Mouse (Mus musculus) layer of hippocampus, adult 9-11 months (tissue): ENCODE results near the gene Tmem107.
"Not testable (repeated sequence)": the region's sequence is repeated elsewhere in the genome, so short reads cannot be mapped to it uniquely, and the experiment has no call there.

ENCODE experiments used
- DNase-seq: peaks from one replicate; pipeline ENCODE4 v3.0.0; 2022

Tmem107 gene

GRCm38 (mm10) chr11:69076572-69076971, 6.0 kb downstream of the Tmem107 start:
- DNase-seq: no peak

GRCm38 (mm10) chr11:69077316-69077715, 6.7 kb downstream of the Tmem107 start:
- no peak for DNase-seq

- no peak for DNase-seq
Measured at GRCm38 (mm10) chr11:69078041-69078440, 7.4 kb downstream of the Tmem107 start.

DNA sequence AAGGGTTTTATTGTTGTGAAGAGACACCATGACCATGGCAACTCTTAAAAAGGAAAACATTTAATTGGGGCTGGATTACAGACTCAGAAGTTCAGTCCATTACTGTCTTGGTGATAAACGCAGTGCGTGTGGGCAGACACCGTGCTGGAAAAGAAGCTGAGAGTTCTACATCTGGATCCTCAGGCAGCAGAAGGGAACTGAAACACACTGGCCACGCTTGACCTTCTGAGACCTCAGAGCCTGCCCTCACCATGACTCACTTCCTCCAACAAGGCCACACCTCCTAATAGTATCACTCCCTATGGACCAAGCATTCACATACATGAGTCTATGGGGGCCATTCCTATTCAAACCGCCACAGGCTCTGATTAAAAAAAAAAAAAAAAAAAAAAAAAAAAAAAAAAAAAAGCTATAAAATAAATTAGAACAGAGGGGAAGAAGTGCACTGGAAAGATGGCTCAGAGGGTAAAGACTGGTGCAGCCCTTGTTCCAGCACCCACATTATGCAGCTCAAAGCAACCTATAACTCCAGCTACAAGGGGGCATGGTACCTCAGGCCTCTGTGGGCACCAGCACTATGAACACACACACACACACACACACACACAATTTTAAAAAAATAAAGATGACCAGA, 8.3 kb downstream of the Tmem107 start:
- DNase-seq: no peak

GRCm38 (mm10) chr11:69080102-69080854, 9.7 kb downstream of the Tmem107 start:
- DNase-seq: no peak

GRCm38 (mm10) chr11:69080855-69081222, 10.2 kb downstream of the Tmem107 start:
- no peak for DNase-seq

- DNase-seq: no peak
Measured at GRCm38 (mm10) chr11:69081613-69082012, 11.0 kb downstream of the Tmem107 start.

DNA sequence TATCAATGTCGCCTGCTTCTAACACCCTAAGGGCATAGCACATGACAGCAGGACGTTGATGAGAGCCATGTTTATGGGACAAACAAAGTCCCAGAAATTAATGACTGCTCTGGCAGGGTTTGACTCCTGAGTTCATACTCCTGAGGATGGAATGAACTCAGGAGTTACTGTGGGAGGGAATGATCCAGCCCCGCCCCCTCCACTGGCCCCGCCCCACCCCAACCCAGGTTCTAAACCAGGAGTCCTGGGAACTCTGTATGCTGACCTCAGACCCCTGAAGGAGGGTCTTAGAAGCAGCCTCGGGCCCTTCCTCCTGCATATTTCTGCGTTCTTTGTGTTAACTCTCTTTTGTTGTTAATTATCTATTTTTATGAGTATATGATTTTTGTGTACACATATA, 15.0 kb downstream of the Tmem107 start:
- no peak for DNase-seq

GRCm38 (mm10) chr11:69086390-69086789, 15.8 kb downstream of the Tmem107 start:
- no peak for DNase-seq

GRCm38 (mm10) chr11:69087082-69087481, 16.5 kb downstream of the Tmem107 start:
- DNase-seq: no peak

DNA sequence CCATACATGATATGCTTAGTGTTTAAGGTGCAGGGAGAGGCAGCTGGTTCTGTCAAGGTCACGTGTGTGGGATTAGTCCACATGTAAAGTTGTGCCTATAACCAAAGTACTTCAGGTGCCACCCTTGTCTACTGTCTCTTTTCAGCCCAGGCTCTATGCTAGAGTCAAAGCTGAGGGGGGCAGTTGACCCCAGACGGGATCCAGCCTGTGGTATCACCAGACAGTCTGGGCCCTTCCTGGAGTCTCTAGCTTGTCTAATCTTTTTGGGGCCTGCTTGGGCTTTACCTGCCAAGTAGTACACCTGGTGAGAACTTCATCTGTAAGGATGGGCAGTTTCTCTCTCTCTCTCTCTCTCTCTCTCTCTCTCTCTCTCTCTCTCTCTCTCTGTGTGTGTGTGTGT, 17.0 kb downstream of the Tmem107 start:
- DNase-seq: no peak

- DNase-seq: peak; percentile 93
Measured at GRCm38 (mm10) chr11:69088103-69088855, 17.7 kb downstream of the Tmem107 start, which contains the start of gene Vamp2. Vamp2 (plus strand) TSS chr11:69088490.

GRCm38 (mm10) chr11:69088856-69089615, 18.4 kb downstream of the Tmem107 start:
- no peak for DNase-seq

DNA sequence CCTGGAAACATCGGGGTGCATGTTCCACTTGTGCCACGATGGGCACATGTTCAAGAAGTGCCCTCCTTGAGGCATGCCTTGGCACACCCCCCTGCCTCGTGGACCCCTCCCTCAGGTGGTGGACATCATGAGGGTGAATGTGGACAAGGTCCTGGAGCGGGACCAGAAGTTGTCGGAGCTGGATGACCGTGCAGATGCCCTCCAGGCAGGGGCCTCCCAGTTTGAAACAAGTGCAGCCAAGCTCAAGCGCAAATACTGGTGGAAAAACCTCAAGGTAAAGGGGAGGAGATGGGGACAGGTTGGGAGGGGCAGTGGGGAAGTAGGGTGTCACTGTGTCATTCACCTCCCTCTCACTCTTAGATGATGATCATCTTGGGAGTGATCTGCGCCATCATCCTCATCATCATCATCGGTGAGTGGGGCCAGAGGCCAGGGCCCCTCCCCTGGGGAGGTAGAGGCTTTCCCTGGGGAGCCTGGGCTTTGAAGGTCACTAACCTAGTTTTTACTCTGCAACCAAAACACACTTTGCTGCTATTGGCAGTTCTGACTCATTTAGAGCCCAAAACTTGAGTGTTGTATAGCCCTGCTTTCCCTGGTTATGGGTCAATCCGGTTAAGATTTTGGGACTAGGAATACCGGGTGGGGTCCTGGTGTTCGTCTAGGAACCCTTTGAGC, 19.1 kb downstream of the Tmem107 start:
- DNase-seq: no peak

DNA sequence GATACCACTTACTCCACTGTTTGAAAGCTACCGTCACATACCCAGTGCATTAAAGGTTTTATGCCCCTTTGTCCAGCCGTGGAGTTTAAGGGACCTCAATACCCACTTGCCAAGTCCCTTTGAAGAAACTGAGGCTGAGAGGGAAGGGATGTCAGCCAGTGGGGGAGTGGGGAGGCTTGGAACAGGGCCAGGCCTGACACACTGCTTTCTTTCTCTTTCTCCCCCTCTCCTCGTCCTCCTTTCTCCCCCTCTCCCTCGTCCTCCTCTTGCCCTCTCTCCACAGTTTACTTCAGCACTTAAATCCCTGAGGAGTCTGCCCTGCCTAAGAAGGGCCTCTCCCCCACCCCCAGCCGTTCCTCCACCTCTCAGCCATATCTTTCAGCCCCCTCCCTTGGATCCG, 19.8 kb downstream of the Tmem107 start:
- DNase-seq: no peak

GRCm38 (mm10) chr11:69091566-69092385, 21.2 kb downstream of the Tmem107 start:
- DNase-seq: no peak

GRCm38 (mm10) chr11:69092386-69092751, 21.8 kb downstream of the Tmem107 start:
- DNase-seq: no peak

GRCm38 (mm10) chr11:69092871-69093270, 22.3 kb downstream of the Tmem107 start:
- no peak for DNase-seq

DNA sequence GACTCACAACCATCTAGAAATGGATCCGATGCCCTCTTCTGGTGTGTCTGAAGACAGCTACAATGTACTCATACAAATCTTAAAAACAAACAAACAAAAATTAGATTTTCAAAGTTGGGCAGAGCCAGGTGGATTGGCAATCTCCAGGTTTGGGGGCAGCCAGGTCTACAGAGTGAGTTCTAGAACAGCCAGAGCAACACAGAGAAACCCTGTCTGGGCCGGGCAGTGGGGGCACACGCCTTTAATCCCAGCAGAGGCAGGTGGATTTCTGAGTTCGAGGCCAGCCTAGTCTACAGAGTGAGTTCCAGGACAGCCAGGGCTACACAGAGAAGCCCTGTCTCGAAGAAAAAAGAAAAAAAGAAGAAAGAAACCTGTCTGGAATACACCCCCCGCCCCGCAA, 23.2 kb downstream of the Tmem107 start:
- not testable (repeated sequence) for DNase-seq

DNA sequence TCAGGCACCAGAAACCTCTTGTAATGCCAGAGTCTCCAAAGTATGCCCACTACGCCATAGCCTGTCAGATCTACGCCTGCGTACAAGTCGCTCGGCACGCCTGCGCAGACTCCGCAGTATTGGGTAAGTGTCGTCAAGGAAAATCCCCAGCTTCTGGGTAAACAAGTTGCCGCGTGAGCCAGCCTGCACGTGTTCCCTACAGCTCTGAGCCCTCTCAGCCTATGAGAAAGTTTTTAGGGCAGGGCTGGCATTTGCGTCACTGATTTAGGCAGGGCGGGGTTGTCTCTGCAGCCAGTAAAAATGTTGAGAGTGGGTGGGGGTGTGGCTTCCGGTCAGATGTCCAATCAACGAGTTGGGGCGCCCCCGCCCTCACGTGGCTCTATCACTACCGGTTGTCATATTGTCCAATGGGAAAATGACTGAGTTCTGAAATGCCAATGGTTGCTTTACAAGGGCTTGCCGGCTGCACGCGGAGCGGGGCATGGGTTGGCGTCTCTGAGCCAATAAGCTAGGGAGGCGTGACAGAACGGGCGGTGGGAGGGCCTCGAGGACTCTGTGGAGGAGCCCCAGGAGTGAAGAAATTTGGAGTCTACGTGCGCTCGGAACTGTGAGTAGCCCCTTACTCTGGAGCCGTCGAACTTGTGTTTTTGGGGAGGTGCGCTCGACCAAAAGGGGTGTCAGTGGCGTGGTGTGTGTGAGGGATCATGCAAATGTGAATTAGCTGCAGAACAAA, 24.3 kb downstream of the Tmem107 start, which contains the start of gene Per1:
Gene Per1 (plus strand): TSS at position 521 of the 733 bp plus-strand sequence.
- peak; percentile 100 for DNase-seq
